Mouse (Mus musculus): ENCODE results near the gene Mphosph10. TPM values are rescaled to one million over a fixed set of nuclear protein-coding genes. Genes with fewer than 3 reads are reported as not detected.
A peak's percentile ranks its signal among the peaks of the same experiment; 100 is the strongest.

The Mphosph10 gene
- total and polyA plus RNA-seq, 2 experiments from 2014 or later = 17.3 to 21.5 TPM

GRCm38 (mm10) chr7:64369841-64370240 lies 22.2 kb downstream of the Mphosph10 start:
- Histone ChIP-seq H3K4me2 (ENCODE audit: low read depth) (no peak overlapping the region), H3K4me3 (ENCODE audit: low read depth, low read length) (no peak overlapping the region), H3K9me3 (ENCODE audit: low read length) (no peaks in the 10 kb centered on the region), H3K4me1 (ENCODE audit: insufficient read depth) (no peaks in the 10 kb centered on the region), H3K36me3 (ENCODE audit: insufficient read depth) (peaks cover 20% of the 10 kb centered on the region), H3K27me3 (ENCODE audit: insufficient read depth, low read length) (no peaks in the 10 kb centered on the region), H3K27ac (ENCODE audit: low read depth, low read length) (no peak overlapping the region), H3K9ac (no peak overlapping the region)
- DNase-seq (no peak), ATAC-seq (no peak)
- WGBS = 92% methylated on average over 6 of the region's 6 CpGs
- TF ChIP-seq CTCF (IDR thresholded peaks at IDR 0.05; ENCODE audit: low read depth) = no peak

GRCm38 (mm10) chr7:64365863-64366262 lies 26.2 kb downstream of the Mphosph10 start:
- Histone ChIP-seq H3K36me3 (ENCODE audit: insufficient read depth) (peaks cover 46% of the 10 kb centered on the region), H3K4me2 (ENCODE audit: low read depth) (no peak overlapping the region), H3K9me3 (ENCODE audit: low read length) (no peaks in the 10 kb centered on the region), H3K27ac (ENCODE audit: low read depth, low read length) (no peak overlapping the region), H3K9ac (no peak overlapping the region), H3K27me3 (ENCODE audit: insufficient read depth, low read length) (no peaks in the 10 kb centered on the region), H3K4me1 (ENCODE audit: insufficient read depth) (no peaks in the 10 kb centered on the region), H3K4me3 (ENCODE audit: low read depth, low read length) (no peak overlapping the region)
- no peak for ATAC-seq
- 90% methylated on average over 5 of the region's 5 CpGs for WGBS
- TF ChIP-seq CTCF (IDR thresholded peaks at IDR 0.05; ENCODE audit: low read depth) = no peak
- no peak for DNase-seq

GRCm38 (mm10) chr7:64360586-64360945 lies 31.5 kb downstream of the Mphosph10 start:
- no peaks in the 10 kb centered on the region for H3K9me3 ChIP-seq (ENCODE audit: low read length)
- H3K4me2 ChIP-seq (ENCODE audit: low read depth) = no peak overlapping the region
- ATAC-seq (peak; percentile 64), DNase-seq (no peak)
- no peak overlapping the region for H3K4me3 ChIP-seq (ENCODE audit: low read depth, low read length)
- no peak overlapping the region for H3K9ac ChIP-seq
- no peak overlapping the region for H3K27ac ChIP-seq (ENCODE audit: low read depth, low read length)
- H3K4me1 ChIP-seq (ENCODE audit: insufficient read depth) = no peaks in the 10 kb centered on the region
- peaks cover 56% of the 10 kb centered on the region for H3K36me3 ChIP-seq (ENCODE audit: insufficient read depth)
- no peak for TF ChIP-seq CTCF (IDR thresholded peaks at IDR 0.05; ENCODE audit: low read depth)
- no peaks in the 10 kb centered on the region for H3K27me3 ChIP-seq (ENCODE audit: insufficient read depth, low read length)
- 44% methylated on average over 3 of the region's 3 CpGs for WGBS

DNA sequence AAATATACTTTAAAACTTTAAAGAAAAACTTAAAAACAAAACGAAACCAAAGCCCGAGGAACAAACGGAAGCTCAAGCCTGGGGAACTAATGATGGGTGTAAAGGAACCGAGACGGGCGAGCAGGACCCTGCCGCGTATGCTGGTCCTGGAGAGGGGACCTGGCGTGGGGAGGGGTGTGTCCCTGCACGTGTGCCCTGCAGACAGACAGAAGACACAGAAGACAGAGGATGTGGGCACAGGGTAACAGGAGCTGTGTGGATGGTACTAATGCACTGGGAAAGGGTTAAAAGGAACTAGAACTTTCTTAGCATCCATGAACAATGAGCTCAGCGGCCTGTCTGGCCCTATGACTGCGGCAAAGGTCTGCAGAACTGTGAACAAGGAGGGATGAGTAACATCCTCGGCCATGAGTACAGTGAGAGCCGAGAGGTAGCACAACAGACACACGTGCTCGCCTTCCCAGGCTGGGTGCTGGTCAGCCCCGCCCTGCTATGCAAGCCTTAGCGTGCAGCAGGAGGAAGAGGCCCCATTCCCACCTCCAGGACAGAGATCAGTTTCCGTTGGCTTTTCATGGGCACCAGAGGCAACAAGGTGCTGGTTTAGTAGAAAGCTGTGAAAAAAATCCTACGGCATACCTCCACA lies 32.0 kb downstream of the Mphosph10 start:
- H3K4me2 ChIP-seq (ENCODE audit: low read depth) = no peak overlapping the region
- no peaks in the 10 kb centered on the region for H3K4me1 ChIP-seq (ENCODE audit: insufficient read depth)
- TF ChIP-seq CTCF (IDR thresholded peaks at IDR 0.05; ENCODE audit: low read depth) = no peak
- H3K9me3 ChIP-seq (ENCODE audit: low read length) = no peaks in the 10 kb centered on the region
- no peaks in the 10 kb centered on the region for H3K27me3 ChIP-seq (ENCODE audit: insufficient read depth, low read length)
- 88% methylated on average over 20 of the region's 20 CpGs for WGBS
- no peak overlapping the region for H3K4me3 ChIP-seq (ENCODE audit: low read depth, low read length)
- peaks cover 53% of the 10 kb centered on the region for H3K36me3 ChIP-seq (ENCODE audit: insufficient read depth)
- DNase-seq (no peak), ATAC-seq (no peak)
- no peak overlapping the region; the same call in 1 of the 2 replicates for H3K27ac ChIP-seq (ENCODE audit: low read depth, low read length)
- H3K9ac ChIP-seq = no peak overlapping the region

GRCm38 (mm10) chr7:64358666-64359065 lies 33.4 kb downstream of the Mphosph10 start:
- no peaks in the 10 kb centered on the region for H3K4me1 ChIP-seq (ENCODE audit: insufficient read depth)
- DNase-seq (no peak), ATAC-seq (no peak)
- no peak overlapping the region for H3K27ac ChIP-seq (ENCODE audit: low read depth, low read length)
- H3K4me2 ChIP-seq (ENCODE audit: low read depth) = no peak overlapping the region
- peaks cover 41% of the 10 kb centered on the region for H3K36me3 ChIP-seq (ENCODE audit: insufficient read depth)
- 84% methylated on average over 6 of the region's 6 CpGs for WGBS
- H3K27me3 ChIP-seq (ENCODE audit: insufficient read depth, low read length) = no peaks in the 10 kb centered on the region
- H3K4me3 ChIP-seq (ENCODE audit: low read depth, low read length) = no peak overlapping the region
- H3K9me3 ChIP-seq (ENCODE audit: low read length) = no peaks in the 10 kb centered on the region
- TF ChIP-seq CTCF (IDR thresholded peaks at IDR 0.05; ENCODE audit: low read depth) = no peak
- no peak overlapping the region for H3K9ac ChIP-seq

GRCm38 (mm10) chr7:64357405-64357804 lies 34.7 kb downstream of the Mphosph10 start:
- H3K36me3 ChIP-seq (ENCODE audit: insufficient read depth) = peaks cover 35% of the 10 kb centered on the region
- ATAC-seq (peak; percentile 67; the same call in 1 of the 2 replicates), DNase-seq (peak; percentile 20)
- H3K9me3 ChIP-seq (ENCODE audit: low read length) = no peaks in the 10 kb centered on the region
- H3K4me1 ChIP-seq (ENCODE audit: insufficient read depth) = no peaks in the 10 kb centered on the region
- no peak overlapping the region for H3K27ac ChIP-seq (ENCODE audit: low read depth, low read length)
- H3K9ac ChIP-seq = no peak overlapping the region
- H3K27me3 ChIP-seq (ENCODE audit: insufficient read depth, low read length) = no peaks in the 10 kb centered on the region
- no peak overlapping the region for H3K4me2 ChIP-seq (ENCODE audit: low read depth)
- WGBS = 62% methylated on average over 9 of the region's 9 CpGs
- TF ChIP-seq CTCF (IDR thresholded peaks at IDR 0.05; ENCODE audit: low read depth) = no peak
- no peak overlapping the region for H3K4me3 ChIP-seq (ENCODE audit: low read depth, low read length)

- no peaks in the 10 kb centered on the region for H3K27me3 ChIP-seq (ENCODE audit: insufficient read depth, low read length)
Measured at GRCm38 (mm10) chr7:64356661-64357060, 35.4 kb downstream of the Mphosph10 start.

More at GRCm38 (mm10) chr7:64356661-64357060, 35.4 kb downstream of the Mphosph10 start:
- 89% methylated on average over 5 of the region's 5 CpGs for WGBS
- Histone ChIP-seq H3K9me3 (ENCODE audit: low read length) (no peaks in the 10 kb centered on the region), H3K36me3 (ENCODE audit: insufficient read depth) (peaks cover 28% of the 10 kb centered on the region), H3K4me3 (ENCODE audit: low read depth, low read length) (no peak overlapping the region), H3K9ac (no peak overlapping the region), H3K4me2 (ENCODE audit: low read depth) (no peak overlapping the region), H3K27ac (ENCODE audit: low read depth, low read length) (no peak overlapping the region), H3K4me1 (ENCODE audit: insufficient read depth) (no peaks in the 10 kb centered on the region)
- ATAC-seq = no peak
- DNase-seq = no peak
- no peak for TF ChIP-seq CTCF (IDR thresholded peaks at IDR 0.05; ENCODE audit: low read depth)
